Mouse (Mus musculus) MEL (cell line): ENCODE results near the gene 1700001C02Rik. TPM values are rescaled to one million over a fixed set of nuclear protein-coding genes. Genes with fewer than 3 reads are reported as not detected.

Experiments used
- DNase-seq: peaks from one replicate; pipeline ENCODE4 v3.0.0; 2011; ENCODE audit warnings: low read depth, low spot score
- H3K27ac ChIP-seq: 2 replicates; pipeline ENCODE4 v1.5.1; 2012; ENCODE audit warnings: low read depth, mild to moderate bottlenecking, control low read depth, low read length, moderate library complexity; ENCODE audit not compliant: control insufficient read depth
- H3K27me3 ChIP-seq, 2 experiments: fragments of 150-350 bp in 1 of 2; sonication (generic) in 1 of 2; 2 replicates each; pipeline ENCODE4 v1.6.1; 2012; ENCODE audit warnings: low read length in 2 of 2, mild to moderate bottlenecking in 2 of 2, improper control_type of control experiment in 1 of 2, moderate library complexity in 1 of 2; ENCODE audit not compliant: insufficient read depth in 2 of 2, control insufficient read depth in 1 of 2
- H3K36me3 ChIP-seq, 2 experiments: 2 replicates each; pipeline ENCODE4 v1.6.1; 2012 to 2014; ENCODE audit warnings: low read length in 2 of 2, improper control_type of control experiment in 1 of 2, inconsistent platforms in 1 of 2, mild to moderate bottlenecking in 1 of 2; ENCODE audit not compliant: insufficient read depth in 2 of 2, control insufficient read depth in 1 of 2
- H3K4me1 ChIP-seq, 2 experiments: fragments of 150-350 bp in 1 of 2; sonication (generic) in 1 of 2; 2 replicates each; pipeline ENCODE4 v1.6.1; 2012; ENCODE audit warnings: low read length in 2 of 2, improper control_type of control experiment in 1 of 2, mild to moderate bottlenecking in 1 of 2; ENCODE audit not compliant: insufficient read depth in 2 of 2, control insufficient read depth in 1 of 2
- H3K4me3 ChIP-seq, 2 experiments: fragments of 150-350 bp in 1 of 2; sonication (generic) in 1 of 2; 2 replicates each; pipeline ENCODE4 v1.5.1; 2012; ENCODE audit warnings: low read depth in 2 of 2, low read length in 2 of 2, mild to moderate bottlenecking in 2 of 2, moderate library complexity in 2 of 2, control low read depth in 1 of 2, improper control_type of control experiment in 1 of 2; ENCODE audit not compliant: control insufficient read depth in 1 of 2, insufficient read depth in 1 of 2
- H3K79me2 ChIP-seq: 2 replicates; pipeline ENCODE4 v1.6.1; 2012; ENCODE audit warnings: mild to moderate bottlenecking, low read length, moderate library complexity; ENCODE audit not compliant: control insufficient read depth, poor library complexity, insufficient read depth
- H3K9ac ChIP-seq: 2 replicates; pipeline ENCODE4 v1.6.1; 2012; ENCODE audit warnings: low read depth, mild to moderate bottlenecking, control low read depth, low read length, moderate library complexity; ENCODE audit not compliant: control insufficient read depth, poor library complexity, severe bottlenecking
- H3K9me3 ChIP-seq: fragments of 150-350 bp; sonication (generic); replicated peaks from 2 replicates; pipeline ENCODE4 v1.6.1; 2012; ENCODE audit warnings: mild to moderate bottlenecking, low read length, improper control_type of control experiment, moderate library complexity; ENCODE audit not compliant: insufficient read depth
- TBP ChIP-seq: IDR thresholded peaks from 2 replicates; pipeline ENCODE4 v1.8.0; 2011; ENCODE audit warnings: low read depth, low read length, improper control_type of control experiment
- ZC3H11A ChIP-seq: IDR thresholded peaks from 2 replicates; pipeline ENCODE4 v1.6.1; 2012; ENCODE audit warnings: low read depth, mild to moderate bottlenecking, inconsistent platforms, low read length, improper control_type of control experiment
- polyA plus RNA-seq, 2 experiments: library from polyadenylated mRNA; stranded (reverse) in 1 of 2; unstranded in 1 of 2; fragments of >175 nt in 1 of 2; fragments of >200 nt in 1 of 2; gene quantifications; 2 replicates each; pipeline versions ENCODE4 v1.2.1 to v1.2.4; 2012; ENCODE audit warnings: low replicate concordance in 2 of 2, low read depth in 1 of 2; ENCODE audit not compliant: insufficient read length in 2 of 2, insufficient read depth in 1 of 2, missing spikeins in 1 of 2
- total RNA-seq: library from RNA; depleted of rRNA; stranded (reverse); fragments of 300-350 nt; gene quantifications from 2 replicates; pipeline ENCODE4 v1.2.3, GENCODE M21; 2012; rRNA removed

Gene 1700001C02Rik
- total and polyA plus RNA-seq, 3 experiments: not detected

GRCm38 (mm10) chr5:30528906-30529305, 63.1 kb downstream of the 1700001C02Rik start:
- H3K27me3 ChIP-seq: peaks cover 15 to 34% of the 10 kb centered on the region in 2 experiments
- H3K36me3 ChIP-seq: peaks cover 0 to 2% of the 10 kb centered on the region in 2 experiments; a peak in 1 of 4 replicates
- H3K4me3 ChIP-seq: no peak overlapping the region
- H3K4me1 ChIP-seq: peaks cover 0 to 7% of the 10 kb centered on the region in 2 experiments; a peak in 3 of 4 replicates
- H3K27ac ChIP-seq: no peak overlapping the region
- no peaks in the 10 kb centered on the region for H3K9me3 ChIP-seq
- TF ChIP-seq ZC3H11A: no peak
- no peak for TF ChIP-seq TBP
- no peak overlapping the region for H3K9ac ChIP-seq
- no peaks in the 10 kb centered on the region for H3K79me2 ChIP-seq
- DNase-seq: no peak

Other genes starting within 250 kb of the 1700001C02Rik start
- 76.3 and 88.0 TPM in 2 replicates for gene Selenoi, start 233.5 kb upstream of the 1700001C02Rik start, total RNA-seq
- gene Selenoi, start 233.5 kb upstream of the 1700001C02Rik start, polyA plus RNA-seq: 100 to 1,000 TPM in 1 of 2 experiments, 10 to 100 TPM in 1; 43.4 to 101 TPM
- not detected in 2 replicates for gene Drc1, start 184.7 kb upstream of the 1700001C02Rik start, total RNA-seq
- not detected for gene Drc1, start 184.7 kb upstream of the 1700001C02Rik start, polyA plus RNA-seq
- not detected in 2 replicates for gene Otof, start 4.1 kb upstream of the 1700001C02Rik start, total RNA-seq
- gene Otof, start 4.1 kb upstream of the 1700001C02Rik start, polyA plus RNA-seq: under 1 TPM in 1 of 2 experiments, not detected in 1; 0.01 TPM
- not detected in 2 replicates for gene Cib4, start 79.8 kb downstream of the 1700001C02Rik start, total RNA-seq
- gene Cib4, start 79.8 kb downstream of the 1700001C02Rik start, polyA plus RNA-seq: not detected
- not detected in 2 replicates for gene Kcnk3, start 122.1 kb downstream of the 1700001C02Rik start, total RNA-seq
- gene Kcnk3, start 122.1 kb downstream of the 1700001C02Rik start, polyA plus RNA-seq: not detected
- 15.7 and 18.0 TPM in 2 replicates for gene Slc35f6, start 181.9 kb downstream of the 1700001C02Rik start, total RNA-seq
- 10 to 100 TPM in 1 of 2 experiments, not detected in 1; 32.4 TPM for gene Slc35f6, start 181.9 kb downstream of the 1700001C02Rik start, polyA plus RNA-seq
- gene Cenpa, start 200.7 kb downstream of the 1700001C02Rik start, total RNA-seq: 341 and 345 TPM in 2 replicates
- 100 to 1,000 TPM; 100 to 566 TPM for gene Cenpa, start 200.7 kb downstream of the 1700001C02Rik start, polyA plus RNA-seq
- not detected in 2 replicates for gene Dpysl5, start 245.5 kb downstream of the 1700001C02Rik start, total RNA-seq
- gene Dpysl5, start 245.5 kb downstream of the 1700001C02Rik start, polyA plus RNA-seq: not detected